In genomic region chr7:99279586-99279985, GRCm38 (mm10) we compare ENCODE assay signal across 27 mouse cellular contexts. TPM values are rescaled to one million over a fixed set of nuclear protein-coding genes. Genes with fewer than 3 reads are reported as not detected.
DNase-seq lines count a peak whose midpoint lies in the region; ATAC-seq and TF ChIP-seq lines count a peak whose summit lies in the region.
"Had no signal": no experiment of that assay in that cellular context is flagged by ENCODE, and none has a peak within 500 bp of the region (broad histone marks: within the 10 kb centered on the region; RNA-seq: fewer than 3 reads in every experiment).

No protein-coding gene starts in this region.

- H3K27me3 ChIP-seq in hindbrain, postnatal 0 days (ENCODE audit: insufficient read depth, low read length) = no peaks in the 10 kb centered on the region
- no peaks in the 10 kb centered on the region for H3K27me3 ChIP-seq in hindbrain, embryonic 10.5 days (ENCODE audit: insufficient read depth, poor library complexity, severe bottlenecking)
- no peaks in the 10 kb centered on the region for H3K27me3 ChIP-seq in midbrain, embryonic 14.5 days (ENCODE audit: control insufficient read depth, insufficient read depth, low read length)
- H3K27me3 ChIP-seq in midbrain, embryonic 11.5 days (ENCODE audit: control insufficient read depth, insufficient read depth, low read length) = peaks cover 7% of the 10 kb centered on the region
- H3K27me3 ChIP-seq: embryonic facial prominence, embryonic 13.5 days; forebrain, embryonic 13.5 days had no signal

- no peaks in the 10 kb centered on the region for H3K4me1 ChIP-seq in hindbrain, postnatal 0 days (ENCODE audit: insufficient read depth, low read length)
- peaks cover 12% of the 10 kb centered on the region; the same call in 1 of the 2 replicates for H3K4me1 ChIP-seq in hindbrain, embryonic 10.5 days (replicated peaks)
- H3K4me1 ChIP-seq in midbrain, embryonic 14.5 days (ENCODE audit: control insufficient read depth, insufficient read depth, low read length) = peaks cover 27% of the 10 kb centered on the region
- H3K4me1 ChIP-seq in midbrain, embryonic 11.5 days (ENCODE audit: control insufficient read depth, insufficient read depth, low read length) = peaks cover 8% of the 10 kb centered on the region
- H3K4me1 ChIP-seq: embryonic facial prominence, embryonic 13.5 days had no signal

- H3K4me3 ChIP-seq in hindbrain, postnatal 0 days (ENCODE audit: low read length) = no peak overlapping the region
- no peak overlapping the region for H3K4me3 ChIP-seq in hindbrain, embryonic 10.5 days
- no peak overlapping the region for H3K4me3 ChIP-seq in midbrain, embryonic 14.5 days (replicated peaks; ENCODE audit: low read depth, low read length)
- no peak overlapping the region for H3K4me3 ChIP-seq in midbrain, embryonic 11.5 days (ENCODE audit: low read depth, low read length)
- H3K4me3 ChIP-seq: embryonic facial prominence, embryonic 10.5 days; embryonic facial prominence, embryonic 13.5 days; erythroblast, embryonic 14.5 days; forebrain, embryonic 13.5 days; gastrocnemius, adult 2 months had no signal

- H3K9ac ChIP-seq in hindbrain, postnatal 0 days (replicated peaks; ENCODE audit: low read length) = no peak overlapping the region
- no peak overlapping the region for H3K9ac ChIP-seq in midbrain, embryonic 14.5 days (replicated peaks; ENCODE audit: low read length)
- no peak overlapping the region for H3K9ac ChIP-seq in midbrain, embryonic 11.5 days (ENCODE audit: low read length)
- H3K9ac ChIP-seq: embryonic facial prominence, embryonic 13.5 days; forebrain, embryonic 13.5 days; forebrain, postnatal 0 days; hindbrain, embryonic 14.5 days had no signal

- no peak for ATAC-seq in hindbrain, postnatal 0 days
- no peak for ATAC-seq in midbrain, embryonic 14.5 days (ENCODE audit: low FRiP score, low TSS enrichment)
- ATAC-seq in midbrain, embryonic 11.5 days (ENCODE audit: low FRiP score) = no peak
- ATAC-seq: CD4-positive, CD25-positive, alpha-beta regulatory T cell, adult 4 months; forebrain, embryonic 13.5 days; forebrain, postnatal 0 days had no signal

- H3K36me3 ChIP-seq in hindbrain, postnatal 0 days (ENCODE audit: insufficient read depth, low read length) = no peaks in the 10 kb centered on the region
- peaks cover 31% of the 10 kb centered on the region for H3K36me3 ChIP-seq in hindbrain, embryonic 10.5 days
- peaks cover 17% of the 10 kb centered on the region for H3K36me3 ChIP-seq in midbrain, embryonic 14.5 days (ENCODE audit: control insufficient read depth, insufficient read depth, low read length)
- no peaks in the 10 kb centered on the region for H3K36me3 ChIP-seq in midbrain, embryonic 11.5 days (ENCODE audit: control insufficient read depth, insufficient read depth, low read length)
- H3K36me3 ChIP-seq: embryonic facial prominence, embryonic 10.5 days; embryonic facial prominence, embryonic 13.5 days had no signal

- no peak overlapping the region for H3K4me2 ChIP-seq in hindbrain, postnatal 0 days (ENCODE audit: low read depth, low read length)
- H3K4me2 ChIP-seq in midbrain, embryonic 14.5 days (ENCODE audit: low read length) = no peak overlapping the region
- no peak overlapping the region for H3K4me2 ChIP-seq in midbrain, embryonic 11.5 days
- H3K4me2 ChIP-seq: embryonic facial prominence, embryonic 13.5 days; forebrain, embryonic 13.5 days; heart, embryonic 11.5 days; hindbrain, embryonic 14.5 days had no signal

- DNase-seq in hindbrain, postnatal 0 days (ENCODE audit: low spot score) = no peak
- no peak for DNase-seq in hindbrain, embryonic 10.5 days (ENCODE audit: low spot score)
- peak; percentile 31 for DNase-seq in midbrain, embryonic 14.5 days
- no peak for DNase-seq in midbrain, embryonic 11.5 days (ENCODE audit: low spot score, missing footprints)
- peak; percentile 79 for DNase-seq in retina, postnatal 1 day
- DNase-seq in retina, embryonic 14.5 days (ENCODE audit: low spot score) = no peak
- DNase-seq: adrenal gland, adult 2 months; adrenal gland, postnatal 14 days; cerebellum, adult 11 months; cerebellum, adult 2 months; cerebellum, postnatal 10 days; cerebellum, postnatal 36 days; embryo, embryonic 11 days; forebrain, postnatal 0 days; gastrocnemius, adult 2 months; gastrocnemius, postnatal 14 days; heart, adult 11 months had no signal

- WGBS in hindbrain, postnatal 0 days = 51% methylated on average over 8 of the region's 8 CpGs
- WGBS in hindbrain, embryonic 10.5 days = 76% methylated on average over 8 of the region's 8 CpGs
- 20% methylated on average over 8 of the region's 8 CpGs for WGBS in midbrain, embryonic 14.5 days
- WGBS in midbrain, embryonic 11.5 days = 26% methylated on average over 8 of the region's 8 CpGs

- TF ChIP-seq CTCF in hindbrain, postnatal 0 days (IDR thresholded peaks at IDR 0.05; ENCODE audit: low read depth) = no peak

- H3K9me3 ChIP-seq in hindbrain, postnatal 0 days (ENCODE audit: low read length) = no peaks in the 10 kb centered on the region
- H3K9me3 ChIP-seq in hindbrain, embryonic 10.5 days = no peaks in the 10 kb centered on the region
- H3K9me3 ChIP-seq in midbrain, embryonic 14.5 days (ENCODE audit: control insufficient read depth, low read length) = no peaks in the 10 kb centered on the region
- no peaks in the 10 kb centered on the region for H3K9me3 ChIP-seq in midbrain, embryonic 11.5 days (ENCODE audit: control insufficient read depth, low read length)
- H3K9me3 ChIP-seq: embryonic facial prominence, embryonic 10.5 days; embryonic facial prominence, embryonic 13.5 days; forebrain, embryonic 13.5 days had no signal

- 0 out of 2 replicates have a peak overlapping the region, but pooled peaks have one; percentile 7 for H3K27ac ChIP-seq in hindbrain, postnatal 0 days
- no peak overlapping the region for H3K27ac ChIP-seq in hindbrain, embryonic 10.5 days
- H3K27ac ChIP-seq in midbrain, embryonic 14.5 days (replicated peaks; ENCODE audit: low read depth, low read length) = no peak overlapping the region
- H3K27ac ChIP-seq in midbrain, embryonic 11.5 days (ENCODE audit: low read depth, low read length) = no peak overlapping the region
- H3K27ac ChIP-seq: embryonic facial prominence, embryonic 10.5 days; embryonic facial prominence, embryonic 13.5 days; forebrain, embryonic 13.5 days; gastrocnemius, adult 2 months; hindbrain, embryonic 14.5 days had no signal

RNA-seq across cellular contexts. Expression of gene Map6, which starts 12.3 kb away (rescaled TPM):
- total RNA-seq in hindbrain, postnatal 0 days (2014; rRNA removed) = 292 and 327 TPM in 2 replicates
- polyA plus RNA-seq in hindbrain, postnatal 0 days (2015; fragmentation: Nextera tagmentation; extraction: Ambion mirVana) = 97.4 and 111 TPM in 2 replicates
- polyA plus RNA-seq in hindbrain, embryonic 10.5 days (2016; fragmentation: Nextera tagmentation; extraction: Ambion mirVana) = 32.9 and 65.5 TPM in 2 replicates
- 94.4 and 102 TPM in 2 replicates for polyA plus RNA-seq in midbrain, embryonic 14.5 days (2014; fragmentation: Nextera tagmentation; extraction: Ambion mirVana)
- polyA plus RNA-seq in midbrain, embryonic 11.5 days (2014; fragmentation: Nextera tagmentation; extraction: Ambion mirVana) = 38.8 and 43.1 TPM in 2 replicates
- total RNA-seq: MEL had no signal
- polyA plus RNA-seq: erythroblast, embryonic 14.5 days had no signal

RNA-seq across cellular contexts. Expression of gene Mogat2, which starts 41.2 kb away (rescaled TPM):
- 1.2 TPM in 1 of 2 replicates, not detected in the other for total RNA-seq in hindbrain, postnatal 0 days (2014; rRNA removed)
- polyA plus RNA-seq in hindbrain, postnatal 0 days (2015; fragmentation: Nextera tagmentation; extraction: Ambion mirVana) = 0.29 TPM in 2 replicates
- 21.2 and 31.5 TPM in 2 replicates for polyA plus RNA-seq in hindbrain, embryonic 10.5 days (2016; fragmentation: Nextera tagmentation; extraction: Ambion mirVana)
- polyA plus RNA-seq in midbrain, embryonic 14.5 days (2014; fragmentation: Nextera tagmentation; extraction: Ambion mirVana) = 1.4 and 2.1 TPM in 2 replicates
- polyA plus RNA-seq in midbrain, embryonic 11.5 days (2014; fragmentation: Nextera tagmentation; extraction: Ambion mirVana) = 10.1 and 13.0 TPM in 2 replicates
- total RNA-seq: gastrocnemius, adult 2 months; heart, adult 8-10 months; heart, postnatal 25 days; MEL had no signal
- polyA plus RNA-seq: CD4-positive, CD25-positive, alpha-beta regulatory T cell, adult 4 months; cerebellum, adult 2 months; erythroblast, embryonic 14.5 days had no signal

Comparison
In these comparisons a context has a peak if more than half of its experiments do, and no peak if none do; other contexts are left out.
1. DNase-seq: peak in midbrain, embryonic 14.5 days (single experiment) and retina, postnatal 1 day (single experiment); none in hindbrain, postnatal 0 days (single experiment), hindbrain, embryonic 10.5 days (single experiment), midbrain, embryonic 11.5 days (single experiment) and retina, embryonic 14.5 days (single experiment).